Mouse (Mus musculus) megakaryocyte, embryonic 14.5 days (primary cell): ENCODE results near the gene Evx1.

ENCODE experiments used
- FLI1 ChIP-seq: IDR thresholded peaks from 2 replicates; pipeline ENCODE4 v1.6.1; 2012; ENCODE audit warnings: low read length, inconsistent platforms, mixed read lengths
- GATA1 ChIP-seq: IDR thresholded peaks from 3 replicates; pipeline ENCODE4 v1.6.1; 2012; ENCODE audit warnings: mixed read lengths, low read length, inconsistent platforms, borderline replicate concordance

DNA sequence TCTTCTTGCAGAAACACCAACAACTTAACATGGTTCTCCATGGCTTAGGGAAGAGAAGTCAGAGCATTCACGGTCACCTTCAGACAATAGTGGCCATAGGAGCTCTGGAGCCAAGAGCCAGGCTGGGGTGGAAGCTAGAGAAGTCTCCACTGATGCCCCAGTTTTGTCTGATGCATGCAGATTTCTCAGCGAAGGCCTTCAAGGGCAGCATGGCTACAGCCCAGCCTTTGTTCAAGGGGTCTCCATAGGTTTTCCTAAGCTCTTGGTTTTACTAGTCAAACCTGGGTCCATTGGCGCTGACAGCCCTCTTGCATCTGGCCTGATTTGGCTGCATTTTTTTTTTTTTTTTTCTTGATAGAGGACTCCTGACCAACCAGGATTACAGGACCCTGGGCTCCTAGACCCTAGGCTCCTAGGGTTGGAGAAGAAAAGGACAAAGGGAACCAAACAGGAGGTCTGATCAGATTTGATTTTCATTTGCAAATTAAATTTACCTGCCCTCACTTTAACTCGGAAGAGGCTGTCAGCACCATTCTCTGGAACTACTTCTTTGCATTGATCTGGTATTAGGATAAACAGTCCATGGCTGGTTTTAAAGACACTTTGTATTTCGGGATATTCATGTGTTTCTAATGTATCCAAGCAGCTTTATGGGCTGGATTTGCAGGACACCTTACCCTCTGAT, 49.0 kb upstream of the Evx1 start:
- TF ChIP-seq GATA1 (no peak), FLI1 (no peak)
